Mouse (Mus musculus): ENCODE results near the gene Cep55. TPM values are rescaled to one million over a fixed set of nuclear protein-coding genes. Genes with fewer than 3 reads are reported as not detected.

The Cep55 gene
- polyA plus RNA-seq, 1 experiment from 2014 or later = 28.5 TPM

GRCm38 (mm10) chr19:38075051-38075450, 20.2 kb downstream of the Cep55 start:
- ATAC-seq (ENCODE audit: insufficient number of reproducible peaks, insufficient read depth, low FRiP score, low read depth) = no peak
- Histone ChIP-seq H3K4me3 (ENCODE audit: low read depth, low read length) (no peak overlapping the region), H3K27me3 (ENCODE audit: control insufficient read depth, insufficient read depth, low read length) (no peaks in the 10 kb centered on the region), H3K4me1 (ENCODE audit: control insufficient read depth, insufficient read depth, low read length) (no peaks in the 10 kb centered on the region), H3K4me2 (replicated peaks; ENCODE audit: low read depth, low read length) (no peak overlapping the region), H3K36me3 (ENCODE audit: control insufficient read depth, insufficient read depth, low read length) (peaks cover 33% of the 10 kb centered on the region), H3K9me3 (ENCODE audit: control insufficient read depth, low read depth, low read length) (no peaks in the 10 kb centered on the region), H3K9ac (replicated peaks; ENCODE audit: low read depth, low read length) (no peak overlapping the region), H3K27ac (ENCODE audit: low read length) (no peak overlapping the region)
- WGBS = 86% methylated on average over 11 of the region's 11 CpGs

GRCm38 (mm10) chr19:38076251-38076650, 21.4 kb downstream of the Cep55 start:
- no peak overlapping the region for H3K4me2 ChIP-seq (replicated peaks; ENCODE audit: low read depth, low read length)
- H3K27ac ChIP-seq (ENCODE audit: low read length) = no peak overlapping the region
- no peaks in the 10 kb centered on the region for H3K9me3 ChIP-seq (ENCODE audit: control insufficient read depth, low read depth, low read length)
- no peaks in the 10 kb centered on the region for H3K27me3 ChIP-seq (ENCODE audit: control insufficient read depth, insufficient read depth, low read length)
- H3K4me1 ChIP-seq (ENCODE audit: control insufficient read depth, insufficient read depth, low read length) = no peaks in the 10 kb centered on the region
- no peak for ATAC-seq (ENCODE audit: insufficient number of reproducible peaks, insufficient read depth, low FRiP score, low read depth)
- no peak overlapping the region for H3K9ac ChIP-seq (replicated peaks; ENCODE audit: low read depth, low read length)
- 78% methylated on average over 2 of the region's 2 CpGs for WGBS
- H3K4me3 ChIP-seq (ENCODE audit: low read depth, low read length) = no peak overlapping the region
- peaks cover 22% of the 10 kb centered on the region for H3K36me3 ChIP-seq (ENCODE audit: control insufficient read depth, insufficient read depth, low read length)

DNA sequence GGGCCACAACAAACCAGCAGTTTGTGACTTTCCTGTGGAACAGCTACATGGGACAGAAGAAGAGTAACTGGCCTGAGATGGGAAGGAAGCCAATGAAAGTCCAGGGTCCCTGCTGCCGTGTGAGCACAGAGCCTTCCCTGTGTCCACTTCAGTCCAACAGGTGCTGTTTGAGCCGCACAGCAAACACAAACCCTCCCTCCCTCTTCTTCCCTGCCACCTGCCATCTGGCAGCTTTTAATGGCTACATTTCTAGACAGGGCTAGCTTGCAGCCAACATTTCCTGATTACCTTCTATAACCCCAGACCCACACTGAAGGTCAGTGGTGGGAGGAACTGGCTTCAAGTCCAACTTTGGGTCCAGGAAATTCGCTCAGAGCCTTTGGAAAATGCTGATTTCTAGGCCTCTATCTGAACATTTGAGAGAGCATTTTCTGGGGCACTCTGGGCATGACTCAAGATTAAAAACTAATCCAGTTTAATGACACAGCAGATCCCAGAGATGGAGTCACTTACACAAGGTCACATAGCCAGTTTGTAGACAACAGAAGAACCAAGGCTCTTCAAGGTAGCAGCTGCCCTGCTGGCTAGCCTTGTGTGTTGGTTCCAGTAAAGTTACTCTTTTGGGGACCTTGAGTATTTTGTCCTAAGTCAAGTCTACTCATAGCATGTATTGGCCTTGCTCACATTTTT, 23.2 kb downstream of the Cep55 start:
- no peak overlapping the region for H3K4me2 ChIP-seq (replicated peaks; ENCODE audit: low read depth, low read length)
- H3K9me3 ChIP-seq (ENCODE audit: control insufficient read depth, low read depth, low read length) = no peaks in the 10 kb centered on the region
- ATAC-seq (ENCODE audit: insufficient number of reproducible peaks, insufficient read depth, low FRiP score, low read depth) = no peak
- no peaks in the 10 kb centered on the region for H3K27me3 ChIP-seq (ENCODE audit: control insufficient read depth, insufficient read depth, low read length)
- WGBS = 59% methylated on average over 3 of the region's 3 CpGs
- H3K4me3 ChIP-seq (ENCODE audit: low read depth, low read length) = no peak overlapping the region
- H3K9ac ChIP-seq (replicated peaks; ENCODE audit: low read depth, low read length) = no peak overlapping the region
- H3K27ac ChIP-seq (ENCODE audit: low read length) = no peak overlapping the region
- peaks cover 9% of the 10 kb centered on the region; the same call in 1 of the 2 replicates for H3K36me3 ChIP-seq (ENCODE audit: control insufficient read depth, insufficient read depth, low read length)
- H3K4me1 ChIP-seq (ENCODE audit: control insufficient read depth, insufficient read depth, low read length) = no peaks in the 10 kb centered on the region

DNA sequence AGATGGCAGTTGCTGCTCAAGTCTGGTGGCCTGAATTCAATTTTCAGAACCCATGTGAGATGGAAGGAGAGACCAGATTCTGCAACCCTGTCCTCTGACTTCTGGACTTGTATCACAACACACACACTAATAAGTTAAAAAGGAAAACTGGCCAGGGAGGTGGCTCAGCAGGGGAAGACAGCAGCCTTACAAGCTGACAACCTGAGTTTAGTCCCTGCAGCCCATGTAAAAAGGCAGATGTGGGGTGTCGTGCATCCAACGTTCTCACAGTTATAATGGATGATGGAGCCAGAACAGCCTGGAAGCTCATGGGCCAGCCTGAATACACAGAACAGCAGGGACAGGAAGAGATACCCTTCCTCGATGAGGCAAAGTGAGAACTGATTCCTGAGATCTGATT, 26.6 kb downstream of the Cep55 start:
- no peak overlapping the region for H3K27ac ChIP-seq (ENCODE audit: low read length)
- no peaks in the 10 kb centered on the region for H3K4me1 ChIP-seq (ENCODE audit: control insufficient read depth, insufficient read depth, low read length)
- H3K9me3 ChIP-seq (ENCODE audit: control insufficient read depth, low read depth, low read length) = no peaks in the 10 kb centered on the region
- no peak overlapping the region for H3K4me2 ChIP-seq (replicated peaks; ENCODE audit: low read depth, low read length)
- no peaks in the 10 kb centered on the region for H3K27me3 ChIP-seq (ENCODE audit: control insufficient read depth, insufficient read depth, low read length)
- no peak for ATAC-seq (ENCODE audit: insufficient number of reproducible peaks, insufficient read depth, low FRiP score, low read depth)
- no peak overlapping the region for H3K9ac ChIP-seq (replicated peaks; ENCODE audit: low read depth, low read length)
- H3K36me3 ChIP-seq (ENCODE audit: control insufficient read depth, insufficient read depth, low read length) = no peaks in the 10 kb centered on the region
- H3K4me3 ChIP-seq (ENCODE audit: low read depth, low read length) = no peak overlapping the region
- WGBS = 75% methylated on average over 3 of the region's 3 CpGs

DNA sequence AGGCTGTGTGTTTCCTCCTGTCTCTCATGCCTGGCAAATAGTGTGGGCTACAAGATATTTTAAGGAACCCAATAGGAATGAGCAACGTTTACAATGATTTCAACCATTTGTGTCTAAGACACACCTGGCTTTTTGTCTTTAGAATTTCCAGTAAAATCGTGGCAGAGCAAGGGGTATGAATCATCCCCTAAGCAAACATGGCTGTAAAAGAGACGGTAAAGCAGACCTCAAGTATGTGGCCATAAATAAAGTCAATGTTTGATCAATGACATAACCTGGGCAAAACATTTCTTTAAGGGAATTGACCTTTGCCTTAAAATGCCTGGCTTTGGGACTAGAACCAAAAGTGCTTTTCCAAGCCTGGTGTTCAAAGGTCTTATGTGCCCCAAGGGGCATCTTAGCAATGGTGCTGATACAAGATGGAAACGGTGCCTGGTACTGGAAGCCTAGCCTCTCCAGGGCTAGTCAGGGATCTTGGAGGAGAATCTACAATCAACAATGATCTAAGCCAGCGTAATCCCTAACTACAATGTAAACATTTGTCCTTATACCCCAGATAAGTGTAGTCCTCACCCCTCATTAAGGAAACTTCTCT, 28.2 kb downstream of the Cep55 start:
- 0 out of 2 replicates have a peak, but pooled peaks have one; percentile 35 for ATAC-seq (ENCODE audit: insufficient number of reproducible peaks, insufficient read depth, low FRiP score, low read depth)

DNA sequence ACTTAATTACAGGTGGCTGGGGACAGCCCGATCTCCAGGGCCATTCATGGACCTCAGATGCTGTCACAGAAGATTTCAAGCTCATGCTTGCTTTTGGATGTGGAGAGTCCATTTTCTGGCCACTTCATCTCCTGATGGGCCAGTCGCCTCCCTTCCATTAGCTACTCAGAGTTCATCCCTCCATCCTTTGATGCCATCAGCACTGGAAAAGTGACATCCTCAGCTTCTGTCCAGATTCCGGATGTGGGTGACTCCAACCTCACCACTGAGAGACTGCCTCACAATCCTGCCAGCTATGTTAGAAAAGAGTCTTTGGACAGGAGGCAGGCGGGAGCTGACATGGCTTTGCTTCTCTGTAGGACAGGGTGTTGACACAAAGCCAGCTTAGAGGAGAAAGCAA, 31.0 kb downstream of the Cep55 start:
- Histone ChIP-seq H3K27ac (ENCODE audit: low read length) (no peak overlapping the region), H3K36me3 (ENCODE audit: control insufficient read depth, insufficient read depth, low read length) (no peaks in the 10 kb centered on the region), H3K9ac (replicated peaks; ENCODE audit: low read depth, low read length) (no peak overlapping the region), H3K9me3 (ENCODE audit: control insufficient read depth, low read depth, low read length) (no peaks in the 10 kb centered on the region), H3K27me3 (ENCODE audit: control insufficient read depth, insufficient read depth, low read length) (no peaks in the 10 kb centered on the region), H3K4me1 (ENCODE audit: control insufficient read depth, insufficient read depth, low read length) (0 out of 2 replicates have a peak, but pooled peaks cover 4% of the 10 kb centered on the region), H3K4me2 (replicated peaks; ENCODE audit: low read depth, low read length) (no peak overlapping the region), H3K4me3 (ENCODE audit: low read depth, low read length) (no peak overlapping the region)
- no peak for ATAC-seq (ENCODE audit: insufficient number of reproducible peaks, insufficient read depth, low FRiP score, low read depth)
- 90% methylated on average over 4 of the region's 4 CpGs for WGBS

More for the DNA sequence above, 28.2 kb downstream of the Cep55 start:
- Histone ChIP-seq H3K4me3 (ENCODE audit: low read depth, low read length) (no peak overlapping the region), H3K27me3 (ENCODE audit: control insufficient read depth, insufficient read depth, low read length) (no peaks in the 10 kb centered on the region), H3K9ac (replicated peaks; ENCODE audit: low read depth, low read length) (no peak overlapping the region), H3K27ac (ENCODE audit: low read length) (no peak overlapping the region), H3K36me3 (ENCODE audit: control insufficient read depth, insufficient read depth, low read length) (no peaks in the 10 kb centered on the region), H3K4me2 (replicated peaks; ENCODE audit: low read depth, low read length) (no peak overlapping the region), H3K9me3 (ENCODE audit: control insufficient read depth, low read depth, low read length) (no peaks in the 10 kb centered on the region), H3K4me1 (ENCODE audit: control insufficient read depth, insufficient read depth, low read length) (0 out of 2 replicates have a peak, but pooled peaks cover 4% of the 10 kb centered on the region)
- WGBS = 24% methylated on average over 5 of the region's 5 CpGs

- Histone ChIP-seq H3K9me3 (ENCODE audit: control insufficient read depth, low read depth, low read length) (no peaks in the 10 kb centered on the region), H3K4me1 (ENCODE audit: control insufficient read depth, insufficient read depth, low read length) (0 out of 2 replicates have a peak, but pooled peaks cover 4% of the 10 kb centered on the region), H3K4me2 (replicated peaks; ENCODE audit: low read depth, low read length) (no peak overlapping the region), H3K4me3 (ENCODE audit: low read depth, low read length) (no peak overlapping the region), H3K36me3 (ENCODE audit: control insufficient read depth, insufficient read depth, low read length) (no peaks in the 10 kb centered on the region), H3K27me3 (ENCODE audit: control insufficient read depth, insufficient read depth, low read length) (no peaks in the 10 kb centered on the region), H3K27ac (ENCODE audit: low read length) (no peak overlapping the region), H3K9ac (replicated peaks; ENCODE audit: low read depth, low read length) (no peak overlapping the region)
- peak; percentile 60; the same call in 1 of the 2 replicates for ATAC-seq (ENCODE audit: insufficient number of reproducible peaks, insufficient read depth, low FRiP score, low read depth)
- 48% methylated on average over 11 of the region's 11 CpGs for WGBS
These were observed 32.2 kb downstream of the Cep55 start for GRCm38 (mm10) chr19:38086948-38087551.

- Histone ChIP-seq H3K36me3 (ENCODE audit: control insufficient read depth, insufficient read depth, low read length) (no peaks in the 10 kb centered on the region), H3K27me3 (ENCODE audit: control insufficient read depth, insufficient read depth, low read length) (no peaks in the 10 kb centered on the region), H3K9ac (replicated peaks; ENCODE audit: low read depth, low read length) (no peak overlapping the region), H3K4me1 (ENCODE audit: control insufficient read depth, insufficient read depth, low read length) (0 out of 2 replicates have a peak, but pooled peaks cover 4% of the 10 kb centered on the region), H3K4me2 (replicated peaks; ENCODE audit: low read depth, low read length) (no peak overlapping the region), H3K27ac (ENCODE audit: low read length) (no peak overlapping the region), H3K4me3 (ENCODE audit: low read depth, low read length) (no peak overlapping the region), H3K9me3 (ENCODE audit: control insufficient read depth, low read depth, low read length) (no peaks in the 10 kb centered on the region)
- ATAC-seq (ENCODE audit: insufficient number of reproducible peaks, insufficient read depth, low FRiP score, low read depth) = no peak
- 86% methylated on average over 8 of the region's 8 CpGs for WGBS
These were observed 34.5 kb downstream of the Cep55 start for GRCm38 (mm10) chr19:38089358-38089757.

All from stomach, embryonic 14.5 days (tissue).